Mouse (Mus musculus) frontal cortex, adult 2 months (tissue): ENCODE data around the gene Tnnt2. TPM values are rescaled to one million over a fixed set of nuclear protein-coding genes. Genes with fewer than 3 reads are reported as not detected.
A peak's percentile ranks its signal among the peaks of the same experiment; 100 is the strongest.

Experiments used
- DNase-seq, 2 experiments: peaks; one replicate each; pipeline ENCODE4 v3.0.0; 2022; ENCODE audit warnings: low spot score in 1 of 2; ENCODE audit errors: extremely low spot score in 1 of 2
- polyA plus RNA-seq: library from polyadenylated mRNA; depleted of rRNA; stranded (reverse); fragments of >200 nt; gene quantifications from 2 replicates; pipeline ENCODE4 v1.2.3, GENCODE M21; 2012

Gene Tnnt2
- polyA plus RNA-seq, 1 experiment, result 11.6 TPM

DNA sequence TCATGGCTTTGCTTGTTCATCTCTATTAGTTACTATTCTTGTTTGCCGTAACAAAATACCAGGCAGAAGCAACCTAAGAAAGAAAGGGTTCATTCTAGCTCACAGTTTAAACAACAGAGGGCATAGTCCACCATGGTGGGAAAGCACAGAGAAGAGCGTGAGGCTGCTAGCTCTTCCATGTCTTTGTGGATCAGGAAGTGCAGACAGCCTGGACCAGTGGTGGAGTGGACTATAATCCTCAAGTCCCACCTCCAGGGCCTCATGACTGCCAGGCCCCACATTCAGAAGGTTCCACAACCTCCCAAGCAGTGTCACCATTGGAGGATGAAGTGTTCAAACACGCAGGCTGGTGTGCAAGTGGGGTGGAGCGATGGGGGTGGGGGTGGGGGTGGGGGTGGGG lies 17.0 kb downstream of the Tnnt2 start:
- no peak for DNase-seq

DNA sequence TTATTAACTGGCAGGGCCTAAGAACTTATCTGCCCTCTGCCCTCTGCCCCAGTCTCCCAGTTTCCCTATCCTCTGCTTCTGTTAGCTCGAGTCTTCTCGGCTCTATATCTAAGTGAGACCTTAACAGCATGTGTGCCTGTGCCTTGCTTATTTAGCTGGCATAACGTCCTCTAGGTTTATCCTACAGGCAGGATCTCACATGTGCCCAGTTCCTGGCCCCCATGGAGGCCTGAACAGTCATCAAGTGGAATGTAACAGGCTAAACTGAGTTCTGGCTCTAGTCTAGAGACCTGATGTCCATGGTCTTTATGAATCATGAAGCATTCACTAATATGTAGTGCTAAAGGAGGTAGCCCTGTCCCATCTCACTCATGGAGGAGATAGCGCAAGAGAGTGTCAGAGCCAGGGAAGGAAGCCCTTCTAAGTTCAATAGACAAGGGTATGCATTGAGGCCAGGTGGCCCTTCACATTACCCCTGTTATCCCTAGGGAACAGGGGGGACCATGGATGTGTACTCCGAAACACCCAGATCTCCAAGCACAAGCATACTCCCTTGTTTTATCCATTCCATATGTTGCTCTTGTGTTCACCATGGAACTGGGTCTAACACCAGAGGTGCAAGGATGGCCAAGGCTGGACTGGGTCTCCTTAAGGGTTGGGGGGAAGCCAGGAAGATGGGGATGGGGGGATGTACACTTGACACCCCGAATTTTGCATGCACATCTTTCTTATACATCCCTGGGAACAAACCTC lies 18.6 kb downstream of the Tnnt2 start:
- DNase-seq, result no peak

- no peak for DNase-seq
These were observed 19.2 kb downstream of the Tnnt2 start for GRCm38 (mm10) chr1:135855344-135855687.

- DNase-seq, result no peak
These were observed 19.9 kb downstream of the Tnnt2 start for GRCm38 (mm10) chr1:135856070-135856469.

DNA sequence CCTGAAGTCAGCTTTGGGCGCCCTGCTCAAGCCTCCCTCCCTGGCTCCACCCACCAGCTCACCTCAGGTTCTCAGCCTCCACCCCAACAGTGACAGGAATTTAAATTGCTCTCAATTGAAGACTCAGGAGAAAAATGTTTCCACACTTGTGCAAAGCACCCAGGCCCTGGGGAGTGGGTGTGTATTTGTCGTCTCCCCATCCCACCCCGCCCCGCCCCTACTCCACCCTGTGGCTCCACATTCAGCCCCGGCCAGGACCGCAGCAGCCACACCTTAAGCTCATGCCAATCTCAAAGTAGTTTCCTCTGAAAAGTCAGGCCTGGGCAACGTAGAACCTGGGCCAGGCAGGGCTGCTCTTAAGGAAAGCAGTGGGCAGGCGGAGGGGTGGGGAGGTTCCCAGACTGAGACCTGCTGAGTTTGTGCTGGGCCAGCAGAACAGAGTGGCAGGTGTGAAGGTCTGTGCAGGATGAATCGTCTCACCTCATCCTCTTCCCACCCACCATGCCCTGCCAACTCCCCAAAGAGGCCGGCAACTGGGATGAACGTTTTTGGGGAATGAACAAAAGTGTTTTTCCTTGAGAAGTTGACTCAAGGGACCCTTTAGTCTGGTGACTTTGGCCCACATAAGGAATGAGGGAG lies 21.1 kb downstream of the Tnnt2 start:
- no peak for DNase-seq

GRCm38 (mm10) chr1:135858533-135858932 lies 22.4 kb downstream of the Tnnt2 start:
- DNase-seq, result no peak

DNA sequence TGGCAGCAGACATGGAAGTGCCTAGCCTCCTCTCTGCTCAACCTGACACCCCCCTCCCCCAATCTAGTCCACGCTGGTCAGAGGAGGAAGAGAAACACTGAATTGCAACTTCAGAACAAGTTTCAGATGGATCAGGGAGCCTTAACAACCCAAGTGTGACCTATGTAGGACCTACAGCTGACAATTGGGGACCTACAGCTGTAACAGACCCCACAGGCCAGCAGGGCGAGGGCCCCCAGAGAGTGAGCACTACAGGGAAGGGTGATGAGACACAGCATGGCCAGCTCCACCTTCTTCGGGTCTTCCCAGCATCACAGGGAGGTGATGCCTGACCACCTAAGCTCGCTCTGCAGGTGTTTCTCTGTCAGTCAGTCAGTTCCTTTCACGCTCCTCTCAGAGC lies 24.9 kb downstream of the Tnnt2 start:
- no peak for DNase-seq

- DNase-seq, result no peak
These were observed 25.9 kb downstream of the Tnnt2 start for GRCm38 (mm10) chr1:135861980-135862552.

DNA sequence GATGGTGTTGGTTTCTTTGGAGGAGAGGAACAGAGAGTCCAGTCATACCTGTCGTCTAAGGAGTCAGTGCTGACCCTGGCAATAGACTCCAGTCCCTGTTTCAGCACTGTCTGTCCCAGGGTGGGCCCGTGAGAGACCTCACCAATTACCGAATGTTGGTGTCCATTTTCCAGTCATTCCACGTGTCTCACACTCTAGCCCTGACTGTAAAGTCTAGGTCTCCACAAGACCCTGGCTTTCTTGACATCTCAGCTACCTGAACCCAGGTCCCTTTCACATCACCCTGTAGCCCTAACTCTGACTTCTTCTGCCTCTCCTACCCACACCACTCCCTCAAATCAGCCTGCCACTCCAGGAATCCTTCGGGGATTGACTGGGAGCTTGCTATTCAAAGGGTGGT lies 26.4 kb downstream of the Tnnt2 start:
- no peak for DNase-seq

- DNase-seq, result no peak
These were observed 27.7 kb downstream of the Tnnt2 start for GRCm38 (mm10) chr1:135863786-135864335.

GRCm38 (mm10) chr1:135864830-135865229 lies 28.7 kb downstream of the Tnnt2 start:
- no peak for DNase-seq

DNA sequence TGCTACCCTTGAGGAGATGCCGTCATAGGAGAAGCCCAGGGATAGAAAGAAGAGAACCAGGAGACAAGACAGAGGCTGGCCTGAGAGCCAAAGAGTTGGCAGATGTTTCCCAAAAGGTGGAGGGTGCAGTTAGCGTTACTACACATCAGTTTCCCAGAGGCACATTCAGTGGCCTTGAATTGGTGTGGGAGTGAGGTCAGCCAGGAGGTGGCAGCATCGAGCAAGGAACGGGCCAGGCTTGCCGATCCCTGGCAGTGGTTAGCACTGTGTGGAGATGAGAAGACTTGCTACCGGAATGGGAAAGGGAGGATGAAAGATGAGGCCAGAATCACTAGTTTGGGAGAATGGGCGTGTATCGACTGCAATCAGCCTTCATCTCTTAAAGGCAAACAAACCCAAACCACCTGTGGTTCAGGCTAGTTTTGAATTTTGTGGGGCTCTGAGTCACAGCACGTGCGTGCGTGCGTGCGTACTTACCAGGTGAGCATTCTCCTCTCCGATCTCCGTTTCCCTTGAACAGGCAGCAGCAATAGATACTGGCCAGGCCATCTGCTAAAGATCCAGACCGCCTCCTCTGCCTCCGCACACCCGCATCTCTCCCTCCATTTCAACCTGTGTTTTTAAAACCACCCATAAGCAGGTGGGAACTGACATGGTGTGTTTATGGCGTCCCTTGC lies 29.5 kb downstream of the Tnnt2 start:
- DNase-seq, result peak; percentile 53 to 93

DNA sequence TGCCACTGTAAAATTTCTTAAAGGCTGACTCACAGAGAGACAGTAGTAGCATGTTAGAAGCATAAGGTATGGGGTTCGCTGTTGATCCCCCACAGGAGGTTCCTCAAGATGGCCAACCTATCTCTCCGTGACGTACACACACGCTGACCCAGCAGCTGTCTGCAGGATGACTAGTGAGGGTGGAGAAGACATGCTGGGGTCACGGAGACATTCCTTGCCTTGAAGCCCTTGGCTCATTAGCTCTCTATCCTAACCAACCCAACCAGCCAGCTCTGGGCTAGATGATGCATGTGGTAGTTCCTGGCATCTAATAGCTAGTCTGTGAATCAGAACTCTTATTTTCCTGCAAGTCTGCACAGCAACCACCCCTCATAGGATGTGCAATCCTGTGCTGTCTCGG lies 32.4 kb downstream of the Tnnt2 start:
- no peak for DNase-seq

GRCm38 (mm10) chr1:135872991-135873390 lies 36.8 kb downstream of the Tnnt2 start:
- DNase-seq, result peak; percentile 23 to 43

- DNase-seq, result no peak
These were observed 41.1 kb downstream of the Tnnt2 start for GRCm38 (mm10) chr1:135877248-135877647.

DNA sequence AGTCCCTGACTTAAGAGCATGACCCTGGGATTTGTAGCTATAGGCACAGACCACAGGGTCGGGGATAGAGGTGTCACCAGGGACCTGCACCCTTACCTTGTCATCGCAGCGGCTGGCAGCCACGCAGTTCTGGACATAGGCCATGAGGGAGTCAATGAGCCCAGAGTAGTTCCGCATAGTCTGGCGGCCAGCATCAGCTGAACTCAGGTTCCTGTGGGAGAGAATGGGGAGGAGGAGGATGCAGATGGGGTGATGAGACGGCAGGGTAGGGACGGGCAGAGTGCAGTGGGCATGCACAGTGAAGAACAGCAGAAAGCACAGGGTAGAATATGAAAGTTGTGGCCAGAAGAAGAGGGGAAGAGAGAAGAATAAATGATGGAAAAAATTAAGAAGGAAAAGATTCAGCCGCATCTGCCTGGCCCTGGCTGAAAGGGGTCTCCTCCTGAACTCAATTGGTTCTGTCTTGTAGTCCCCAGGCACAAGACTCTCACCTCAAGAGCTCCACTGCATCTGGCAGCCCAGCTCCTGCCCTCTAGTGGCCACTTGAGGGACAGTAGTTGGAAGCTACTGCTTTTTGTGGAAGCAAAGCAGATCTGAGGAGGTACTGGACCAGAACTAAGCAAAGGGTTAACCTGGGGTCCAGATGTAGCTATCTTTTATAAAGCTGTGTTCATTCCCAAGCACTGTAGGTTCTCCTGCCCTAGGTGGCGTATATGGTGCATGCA lies 46.4 kb downstream of the Tnnt2 start:
- DNase-seq, result peak in 1 of 2 experiments; percentile 82

DNA sequence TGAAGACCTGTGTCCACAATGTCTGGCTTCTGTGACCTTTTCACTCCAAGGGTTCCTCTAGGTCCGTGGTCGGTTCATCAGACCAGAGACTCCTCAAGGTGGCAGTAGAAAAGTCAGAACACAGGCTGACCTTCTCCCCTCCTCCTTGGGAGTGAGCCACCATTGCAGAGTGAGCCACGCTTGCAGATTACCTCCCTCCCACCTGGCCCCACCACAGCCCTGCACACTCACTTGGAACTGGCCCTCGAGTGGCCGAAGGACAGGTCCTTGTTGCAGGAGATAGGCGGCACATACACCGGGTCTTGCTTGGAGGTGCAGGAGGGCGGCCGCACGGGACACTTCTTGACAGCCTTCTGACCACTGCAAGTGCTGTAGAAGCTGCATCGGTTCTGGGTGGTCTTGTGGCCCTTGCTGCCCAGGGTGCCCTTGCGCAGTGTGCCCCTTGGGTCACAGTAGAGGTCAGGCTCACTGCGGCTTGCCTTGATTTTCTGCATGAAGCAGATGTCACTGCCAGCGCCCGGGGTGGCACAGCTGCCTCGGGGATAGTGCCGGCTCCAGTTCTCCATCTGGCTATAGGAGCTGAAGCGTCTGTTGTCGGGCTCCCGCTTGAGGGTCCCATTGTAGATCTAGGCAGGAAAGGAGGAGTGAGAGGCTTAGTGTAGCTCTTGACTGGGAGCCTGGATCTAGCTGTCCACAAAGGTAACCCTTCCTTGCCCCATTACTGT lies 53.5 kb downstream of the Tnnt2 start:
- no peak for DNase-seq

DNA sequence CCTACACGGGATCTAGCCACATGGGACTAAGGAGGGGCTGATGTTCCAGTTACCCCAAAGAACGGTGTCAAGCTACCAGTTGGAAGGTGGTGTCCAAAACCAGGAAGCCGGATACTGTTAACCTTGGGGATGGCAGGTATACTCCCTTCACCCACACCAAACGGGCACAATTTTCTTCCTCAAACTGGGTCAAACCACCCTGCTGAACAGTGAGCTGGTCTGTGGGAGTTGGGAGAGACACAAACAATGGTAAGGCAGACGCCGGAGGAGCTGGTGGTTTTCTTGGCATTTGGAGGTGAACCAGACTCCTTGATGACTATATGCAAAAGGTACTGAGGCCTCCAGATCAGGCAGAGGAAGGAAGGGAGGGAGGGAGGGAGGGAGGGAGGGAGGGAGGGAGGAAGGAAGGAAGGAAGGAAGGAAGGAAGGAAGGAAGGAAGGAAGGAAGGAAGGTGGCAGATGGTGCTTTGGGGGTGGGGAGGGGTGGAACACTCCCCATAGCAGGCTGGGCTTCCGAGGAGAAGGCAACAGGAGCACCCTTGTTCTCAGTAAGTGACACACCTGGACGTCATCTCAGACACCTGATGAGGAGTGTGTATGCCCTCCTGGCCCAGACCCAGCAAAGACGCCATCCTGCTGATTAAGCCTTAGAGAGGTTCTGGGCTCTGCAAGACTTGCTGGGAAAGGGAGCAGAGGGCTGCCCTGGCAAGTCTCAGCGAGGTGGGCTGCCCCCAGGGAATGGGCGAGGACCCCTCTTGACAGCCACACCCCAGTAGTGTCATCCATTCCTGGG lies 55.5 kb downstream of the Tnnt2 start:
- peak in 1 of 2 experiments; percentile 46 for DNase-seq

DNA sequence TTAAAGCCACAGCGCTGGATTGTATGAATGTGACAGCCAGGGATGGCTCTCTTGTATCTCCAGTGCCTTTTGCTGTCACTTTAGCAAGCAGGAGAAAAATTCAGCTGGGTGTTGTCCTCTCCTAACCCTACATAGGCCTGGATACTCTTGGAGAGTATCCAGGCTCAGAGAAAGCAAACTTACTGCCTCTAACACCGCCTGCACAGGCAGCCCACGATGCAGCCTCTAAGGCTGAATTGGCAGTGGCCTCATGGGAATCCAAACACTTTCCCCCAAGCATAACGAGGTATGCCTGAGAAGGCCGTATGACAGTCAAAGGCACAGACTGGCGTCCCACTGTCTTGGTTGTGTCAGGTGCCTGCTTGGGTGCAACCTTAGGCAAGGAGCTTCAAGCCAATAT lies 56.1 kb downstream of the Tnnt2 start:
- DNase-seq, result peak; percentile 19 to 47
